Mouse (Mus musculus) monocyte, adult 2 months (primary cell): ENCODE measurements around the gene Lama1.
"Not testable (repeated sequence)": the region's sequence is repeated elsewhere in the genome, so short reads cannot be mapped to it uniquely, and the experiment has no call there.

Experiments used
- DNase-seq, 2 experiments: peaks; one replicate each; pipeline ENCODE4 v3.0.0; 2022; ENCODE audit warnings: low spot score in 2 of 2, low read depth in 1 of 2

Gene Lama1

GRCm38 (mm10) chr17:67715466-67715865, 18.4 kb downstream of the Lama1 start:
- DNase-seq: no peak

- DNase-seq: no peak
These were observed 25.0 kb downstream of the Lama1 start for GRCm38 (mm10) chr17:67722055-67722454.

- no peak for DNase-seq
These were observed 25.5 kb downstream of the Lama1 start for GRCm38 (mm10) chr17:67722578-67722977.

GRCm38 (mm10) chr17:67723175-67724067, 26.4 kb downstream of the Lama1 start:
- no peak for DNase-seq

- DNase-seq: no peak
These were observed 29.5 kb downstream of the Lama1 start for GRCm38 (mm10) chr17:67726601-67727000.

- no peak for DNase-seq
These were observed 31.7 kb downstream of the Lama1 start for GRCm38 (mm10) chr17:67728751-67729150.

GRCm38 (mm10) chr17:67731096-67731495, 34.0 kb downstream of the Lama1 start:
- no peak for DNase-seq

GRCm38 (mm10) chr17:67731964-67732363, 34.9 kb downstream of the Lama1 start:
- no peak for DNase-seq

GRCm38 (mm10) chr17:67733516-67733915, 36.5 kb downstream of the Lama1 start:
- no peak for DNase-seq

GRCm38 (mm10) chr17:67735722-67736121, 38.7 kb downstream of the Lama1 start:
- DNase-seq: no peak

- not testable (repeated sequence) for DNase-seq
These were observed 44.2 kb downstream of the Lama1 start for GRCm38 (mm10) chr17:67741229-67741628.

- DNase-seq: no peak
These were observed 67.3 kb downstream of the Lama1 start for GRCm38 (mm10) chr17:67764167-67764871.

- no peak for DNase-seq
These were observed 76.5 kb downstream of the Lama1 start for GRCm38 (mm10) chr17:67773608-67774007.

GRCm38 (mm10) chr17:67776764-67777163, 79.7 kb downstream of the Lama1 start:
- no peak for DNase-seq

GRCm38 (mm10) chr17:67779812-67780211, 82.8 kb downstream of the Lama1 start:
- no peak for DNase-seq

- no peak for DNase-seq
These were observed 94.0 kb downstream of the Lama1 start for GRCm38 (mm10) chr17:67791091-67791490.

- DNase-seq: no peak
These were observed 112.1 kb downstream of the Lama1 start for GRCm38 (mm10) chr17:67809171-67809570.

- DNase-seq: no peak
These were observed 116.6 kb downstream of the Lama1 start for GRCm38 (mm10) chr17:67813666-67814065.

- no peak for DNase-seq
These were observed 118.7 kb downstream of the Lama1 start for GRCm38 (mm10) chr17:67815720-67816119.

GRCm38 (mm10) chr17:67816916-67817315, 119.9 kb downstream of the Lama1 start:
- no peak for DNase-seq

- no peak for DNase-seq
These were observed 130.4 kb downstream of the Lama1 start for GRCm38 (mm10) chr17:67827431-67827830.
